Mouse (Mus musculus) frontal cortex, postnatal 25 days (tissue): ENCODE measurements around the gene C3ar1.

Experiments
- DNase-seq, 2 experiments: peaks; one replicate each; pipeline ENCODE4 v3.0.0; 2022; ENCODE audit warnings: low spot score in 2 of 2

The C3ar1 gene

GRCm38 (mm10) chr6:122855955-122856354 lies at the start of gene C3ar1:
Gene C3ar1, minus strand, starts transcription at chr6:122856161.
- no peak for DNase-seq

- DNase-seq: peak; percentile 44 to 66
Observed at GRCm38 (mm10) chr6:122892442-122893049, 36.6 kb upstream of the C3ar1 start.

GRCm38 (mm10) chr6:122889599-122889998 lies 33.6 kb upstream of the C3ar1 start:
- DNase-seq: no peak

- no peak for DNase-seq
Observed at GRCm38 (mm10) chr6:122883603-122884002, 27.6 kb upstream of the C3ar1 start.

GRCm38 (mm10) chr6:122881287-122881686 lies 25.3 kb upstream of the C3ar1 start:
- DNase-seq: no peak

GRCm38 (mm10) chr6:122879781-122880505 lies 24.0 kb upstream of the C3ar1 start:
- DNase-seq: no peak

- no peak for DNase-seq
Observed at GRCm38 (mm10) chr6:122879141-122879735, 23.3 kb upstream of the C3ar1 start.

- DNase-seq: no peak
Observed at GRCm38 (mm10) chr6:122874720-122875389, 18.9 kb upstream of the C3ar1 start.

GRCm38 (mm10) chr6:122873871-122874719 lies 18.1 kb upstream of the C3ar1 start, which contains the start of gene Necap1:
Gene Necap1, plus strand, starts transcription at chr6:122874474.
- peak; percentile 99 for DNase-seq

- DNase-seq: no peak
Observed at GRCm38 (mm10) chr6:122872800-122873199, 16.8 kb upstream of the C3ar1 start.

- DNase-seq: no peak
Observed at GRCm38 (mm10) chr6:122869846-122870245, 13.9 kb upstream of the C3ar1 start.

- no peak for DNase-seq
Observed at GRCm38 (mm10) chr6:122867914-122868313, 12.0 kb upstream of the C3ar1 start.

GRCm38 (mm10) chr6:122862871-122863270 lies 6.9 kb upstream of the C3ar1 start:
- DNase-seq: no peak

GRCm38 (mm10) chr6:122862434-122862833 lies 6.5 kb upstream of the C3ar1 start:
- no peak for DNase-seq

- no peak for DNase-seq
Observed at GRCm38 (mm10) chr6:122854552-122854951, 1.4 kb downstream of the C3ar1 start.

GRCm38 (mm10) chr6:122852696-122853095 lies 3.3 kb downstream of the C3ar1 start:
- DNase-seq: no peak

- no peak for DNase-seq
Observed at GRCm38 (mm10) chr6:122843759-122844158, 12.2 kb downstream of the C3ar1 start.

- no peak for DNase-seq
Observed at GRCm38 (mm10) chr6:122837539-122837938, 18.4 kb downstream of the C3ar1 start.

- DNase-seq: no peak
Observed at GRCm38 (mm10) chr6:122836974-122837373, 19.0 kb downstream of the C3ar1 start.

GRCm38 (mm10) chr6:122834365-122834764 lies 21.6 kb downstream of the C3ar1 start:
- DNase-seq: no peak

GRCm38 (mm10) chr6:122832880-122833279 lies 23.1 kb downstream of the C3ar1 start:
- no peak for DNase-seq
